Mouse (Mus musculus) liver, embryonic 13.5 days (tissue): ENCODE measurements around the gene Fibcd1. TPM values are rescaled to one million over a fixed set of nuclear protein-coding genes. Genes with fewer than 3 reads are reported as not detected.

Experiments
- ATAC-seq: fragments of 200-750 bp; cut with Nextera tagmentation; 2 replicates; pipeline ENCODE4 v1.8.0; 2017; ENCODE audit warnings: low read depth, mild to moderate bottlenecking, moderate number of reproducible peaks, moderate library complexity
- DNase-seq: peaks from one replicate; pipeline ENCODE4 v3.0.0; 2022
- H3K27ac ChIP-seq: fragments of 300-500 bp; sonication (generic); 2 replicates; pipeline ENCODE4 v1.5.1; 2015; ENCODE audit warnings: moderate library complexity, mild to moderate bottlenecking, inconsistent platforms
- H3K27me3 ChIP-seq: fragments of 300-500 bp; sonication (generic); 2 replicates; pipeline ENCODE4 v1.6.1; 2015; ENCODE audit warnings: mild to moderate bottlenecking, inconsistent platforms
- H3K36me3 ChIP-seq: fragments of 300-500 bp; sonication (generic); 2 replicates; pipeline ENCODE4 v1.6.1; 2015; ENCODE audit warnings: mild to moderate bottlenecking, inconsistent platforms
- H3K4me1 ChIP-seq: fragments of 300-500 bp; sonication (generic); replicated peaks from 2 replicates; pipeline ENCODE4 v1.6.1; 2015; ENCODE audit warnings: inconsistent platforms
- H3K4me2 ChIP-seq: fragments of 300-500 bp; sonication (generic); 2 replicates; pipeline ENCODE4 v1.6.1; 2015; ENCODE audit warnings: inconsistent platforms, mild to moderate bottlenecking, moderate library complexity
- H3K4me3 ChIP-seq: fragments of 300-500 bp; sonication (generic); replicated peaks from 2 replicates; pipeline ENCODE4 v1.5.1; 2015; ENCODE audit warnings: mild to moderate bottlenecking, inconsistent platforms
- H3K9ac ChIP-seq: fragments of 300-500 bp; sonication (generic); 2 replicates; pipeline ENCODE4 v1.6.1; 2015; ENCODE audit warnings: mild to moderate bottlenecking, inconsistent platforms
- H3K9me3 ChIP-seq: fragments of 300-500 bp; sonication (generic); replicated peaks from 2 replicates; pipeline ENCODE4 v1.6.1; 2016; ENCODE audit warnings: inconsistent platforms
- WGBS: fragments of 180-500 bp; shearing (Covaris S2); methylation state at CpG from one replicate; pipeline ENCODE4 v1.1.7; 2015; ENCODE audit not compliant: insufficient replicate concordance; 5-methylcytosine and 5-hydroxymethylcytosine counted together
- polyA plus RNA-seq: library from polyadenylated mRNA; unstranded; fragments of >200 nt; fragmentation: Nextera tagmentation; extraction: Ambion mirVana; gene quantifications from 2 replicates; pipeline ENCODE4 v1.2.1, GENCODE M21; 2015

The Fibcd1 gene
- polyA plus RNA-seq, 1 experiment from 2014 or later, result 0.03 TPM

DNA sequence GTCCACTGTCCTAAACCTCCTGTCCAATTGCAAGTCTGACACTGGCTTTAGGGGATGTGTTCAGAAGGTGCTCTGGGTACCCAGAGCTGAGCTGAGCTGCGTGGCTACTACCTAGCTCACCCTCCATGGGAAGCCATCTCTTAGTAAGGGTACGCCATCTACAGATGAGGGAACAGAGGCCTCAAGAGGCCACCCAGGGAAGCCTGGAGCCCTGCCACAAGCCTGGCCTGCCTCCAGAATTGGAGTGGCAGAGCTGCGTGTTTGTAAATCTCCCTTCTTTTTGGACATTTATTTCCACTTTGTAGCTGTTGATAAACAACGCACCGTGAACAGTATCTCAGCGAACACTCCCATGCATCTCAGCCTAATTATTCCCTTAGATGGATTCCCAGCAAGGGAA is 11.4 kb upstream of the Fibcd1 start:
- Histone ChIP-seq H3K4me3 (no peak overlapping the region), H3K9ac (no peak overlapping the region), H3K27ac (no peak overlapping the region), H3K36me3 (no peaks in the 10 kb centered on the region), H3K27me3 (peaks cover 10% of the 10 kb centered on the region; the same call in 1 of the 2 replicates), H3K9me3 (no peaks in the 10 kb centered on the region), H3K4me1 (peaks cover 8% of the 10 kb centered on the region), H3K4me2 (no peak overlapping the region)
- WGBS, result 61% methylated on average over 6 of the region's 6 CpGs
- ATAC-seq, result no peak
- DNase-seq, result no peak

DNA sequence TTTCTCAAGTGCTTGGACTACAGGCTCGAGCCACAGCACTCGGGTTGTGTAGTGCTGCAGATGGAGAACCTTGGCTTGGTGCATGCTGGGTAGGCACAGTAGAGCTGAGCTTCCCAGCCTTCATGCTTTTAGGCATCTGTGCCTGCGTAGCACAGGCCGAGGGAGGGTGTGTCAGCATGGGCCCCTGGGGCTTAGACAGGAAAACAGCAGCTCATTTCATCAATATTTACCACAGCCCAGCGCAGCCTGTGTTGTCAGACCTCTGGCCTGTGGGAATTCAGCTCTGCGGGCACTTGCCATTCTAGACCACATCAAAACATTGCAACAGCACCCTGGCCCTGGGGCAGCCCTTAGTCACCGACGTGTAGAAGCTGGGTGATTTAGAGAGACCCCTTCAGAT is 10.2 kb upstream of the Fibcd1 start:
- DNase-seq (no peak), ATAC-seq (0 out of 2 replicates have a peak, but pooled peaks have one; percentile 38)
- H3K36me3 ChIP-seq, result no peaks in the 10 kb centered on the region
- no peak overlapping the region for H3K27ac ChIP-seq
- 56% methylated on average over 8 of the region's 8 CpGs for WGBS
- H3K27me3 ChIP-seq, result peaks cover 10% of the 10 kb centered on the region; the same call in 1 of the 2 replicates
- no peak overlapping the region for H3K9ac ChIP-seq
- peaks cover 19% of the 10 kb centered on the region for H3K4me1 ChIP-seq
- H3K4me2 ChIP-seq, result no peak overlapping the region
- H3K4me3 ChIP-seq, result no peak overlapping the region
- H3K9me3 ChIP-seq, result no peaks in the 10 kb centered on the region

DNA sequence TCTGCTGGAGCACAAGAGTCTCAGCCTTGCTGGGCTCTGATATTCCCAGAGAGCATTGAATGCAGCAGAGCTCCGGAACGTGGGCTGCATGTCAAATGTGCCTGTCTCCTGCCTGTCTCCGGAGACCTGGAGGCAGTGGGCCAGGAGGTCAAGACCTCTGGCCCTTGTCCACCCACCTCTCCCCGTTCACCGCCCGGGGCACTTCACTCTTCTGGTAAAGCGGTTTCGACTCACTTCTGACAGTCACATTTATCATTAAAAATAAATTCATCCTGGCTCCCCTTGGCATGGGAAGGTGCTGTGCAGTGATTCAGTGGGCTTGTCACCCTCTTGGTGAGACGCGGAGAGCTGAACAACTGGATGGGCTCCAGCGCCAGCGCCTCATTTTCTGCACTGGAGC is 4.3 kb upstream of the Fibcd1 start:
- Histone ChIP-seq H3K4me3 (no peak overlapping the region), H3K4me2 (no peak overlapping the region), H3K27ac (no peak overlapping the region), H3K27me3 (peaks cover 32% of the 10 kb centered on the region), H3K36me3 (no peaks in the 10 kb centered on the region), H3K9ac (no peak overlapping the region), H3K4me1 (peaks cover 39% of the 10 kb centered on the region), H3K9me3 (no peaks in the 10 kb centered on the region)
- DNase-seq, result no peak
- no peak for ATAC-seq
- WGBS, result 69% methylated on average over 12 of the region's 12 CpGs

DNA sequence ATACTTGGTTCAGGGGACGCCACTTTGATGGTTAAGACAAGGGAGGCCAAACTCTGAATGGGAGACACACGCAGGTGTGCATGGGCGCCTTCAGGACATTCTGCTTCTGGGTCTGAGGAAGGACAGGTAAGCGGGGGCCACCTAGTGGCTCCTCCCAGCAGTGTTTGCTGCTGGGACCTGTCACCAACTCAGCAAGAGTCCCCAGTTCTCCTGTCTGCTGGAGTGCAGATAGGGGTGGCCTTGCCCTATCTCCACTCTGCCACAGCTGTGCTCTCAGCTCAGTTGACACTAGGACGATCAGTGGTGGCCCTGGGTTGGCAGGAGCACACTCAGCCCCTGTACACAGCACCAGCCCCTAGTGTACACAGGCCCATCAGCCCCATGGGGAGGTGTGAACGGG is 2.1 kb upstream of the Fibcd1 start:
- H3K27ac ChIP-seq, result no peak overlapping the region
- H3K9ac ChIP-seq, result no peak overlapping the region
- peak; percentile 82 for ATAC-seq
- no peak overlapping the region for H3K4me2 ChIP-seq
- H3K36me3 ChIP-seq, result no peaks in the 10 kb centered on the region
- peak; percentile 32 for DNase-seq
- no peaks in the 10 kb centered on the region for H3K9me3 ChIP-seq
- H3K4me1 ChIP-seq, result peaks cover 31% of the 10 kb centered on the region
- peaks cover 54% of the 10 kb centered on the region for H3K27me3 ChIP-seq
- no peak overlapping the region for H3K4me3 ChIP-seq
- WGBS, result 6% methylated on average over 6 of the region's 6 CpGs

DNA sequence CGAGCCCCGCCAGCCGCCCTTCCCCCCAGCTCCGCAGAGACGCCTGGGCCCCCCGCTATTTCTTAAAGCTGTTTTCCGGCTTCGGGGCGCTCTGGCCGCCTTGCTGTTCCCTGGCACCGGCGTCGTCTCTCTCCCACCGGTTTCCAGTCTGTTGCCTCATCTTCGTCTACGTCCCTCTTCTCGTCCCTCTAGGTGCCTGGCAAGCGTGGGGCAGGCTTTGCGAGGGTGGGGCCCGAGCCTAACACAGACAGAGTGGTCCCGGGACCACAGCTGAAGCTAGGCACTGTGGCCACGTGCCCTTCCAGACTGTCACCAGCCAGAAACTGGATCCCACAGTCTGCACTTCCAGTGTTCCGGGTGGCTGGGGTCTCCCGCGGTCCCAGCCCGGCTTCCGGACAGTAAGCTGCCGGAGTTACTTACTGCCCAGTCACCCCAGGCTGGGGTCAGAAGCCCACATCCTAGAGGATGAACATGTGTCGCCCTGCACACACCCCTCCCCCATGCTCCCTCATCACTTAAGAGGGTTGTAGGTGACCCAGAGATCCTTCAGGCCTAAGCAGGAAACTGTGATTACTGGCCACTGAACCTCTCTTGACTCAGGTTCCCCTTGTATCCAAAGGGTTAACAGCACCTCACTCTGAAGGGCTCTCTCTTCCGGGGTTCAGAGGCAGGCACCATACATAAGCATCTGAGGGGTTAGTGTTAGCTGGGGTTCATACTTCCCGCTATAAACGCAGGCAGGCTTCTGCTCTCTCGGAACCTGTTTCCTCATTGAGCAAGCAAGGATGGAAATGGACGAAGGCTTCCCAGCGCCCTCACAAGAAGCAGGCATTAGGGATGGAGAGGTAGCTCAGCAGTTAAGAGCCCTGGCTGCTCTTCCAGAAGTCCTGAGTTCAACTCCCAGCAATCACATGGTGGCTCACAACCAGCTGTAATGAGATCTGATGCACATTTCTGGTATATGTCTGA is 1.2 kb upstream of the Fibcd1 start:
- Histone ChIP-seq H3K36me3 (no peaks in the 10 kb centered on the region), H3K27ac (no peak overlapping the region), H3K4me3 (peak overlapping the region; percentile 48), H3K4me1 (peaks cover 29% of the 10 kb centered on the region), H3K27me3 (peaks cover 61% of the 10 kb centered on the region), H3K4me2 (peak overlapping the region; percentile 66), H3K9me3 (no peaks in the 10 kb centered on the region), H3K9ac (no peak overlapping the region)
- no peak for ATAC-seq
- no peak for DNase-seq
- WGBS, result 4% methylated on average over 35 of the region's 35 CpGs

DNA sequence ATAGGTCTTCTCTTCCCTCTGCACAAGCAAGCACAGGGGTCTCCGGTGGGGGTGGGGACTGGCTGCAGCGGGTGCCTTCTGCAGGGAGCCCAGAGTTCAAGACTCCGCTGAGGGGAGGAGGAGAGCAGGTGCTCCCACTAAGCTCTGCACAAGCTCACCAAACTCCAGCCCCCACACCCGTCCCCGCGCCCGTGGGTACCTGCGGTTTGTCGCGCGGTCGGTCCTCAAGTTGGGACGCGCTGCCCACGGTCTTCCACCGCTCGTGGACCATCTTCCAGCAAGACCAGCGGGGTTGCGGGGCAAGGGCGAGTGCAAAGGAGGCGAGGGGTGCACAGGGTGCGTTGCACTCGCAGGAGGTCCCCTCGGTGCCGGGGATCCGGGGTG is 301 bp downstream of the Fibcd1 start:
- no peaks in the 10 kb centered on the region for H3K9me3 ChIP-seq
- DNase-seq (no peak), ATAC-seq (no peak)
- WGBS, result 5% methylated on average over 25 of the region's 26 CpGs
- no peaks in the 10 kb centered on the region for H3K36me3 ChIP-seq
- H3K27me3 ChIP-seq, result peaks cover 73% of the 10 kb centered on the region
- peak overlapping the region; percentile 48 for H3K4me3 ChIP-seq
- no peak overlapping the region for H3K27ac ChIP-seq
- H3K4me1 ChIP-seq, result peaks cover 20% of the 10 kb centered on the region
- no peak overlapping the region; the same call in 1 of the 2 replicates for H3K9ac ChIP-seq
- peak overlapping the region; percentile 66 for H3K4me2 ChIP-seq

DNA sequence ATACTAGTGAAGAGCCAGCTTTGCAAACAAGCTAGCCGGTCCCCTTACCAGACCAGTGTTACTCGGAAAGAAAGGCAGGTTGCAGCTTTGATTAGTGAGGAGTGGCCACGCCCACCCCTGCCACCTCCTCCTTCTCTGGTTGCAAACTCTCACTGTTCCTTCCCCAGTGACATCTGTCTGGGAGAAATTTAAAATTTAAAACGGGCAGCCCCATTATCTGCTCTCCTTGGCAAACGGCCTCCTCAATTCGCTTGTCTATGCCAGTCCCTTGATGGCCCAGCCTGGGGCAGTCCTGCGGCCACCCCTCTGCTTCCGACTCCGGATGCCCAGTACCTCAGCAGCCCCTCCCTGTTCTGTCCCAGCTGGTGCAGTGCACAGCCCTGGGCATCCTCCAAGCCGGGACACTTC is 1.1 kb downstream of the Fibcd1 start:
- Histone ChIP-seq H3K4me1 (peaks cover 20% of the 10 kb centered on the region), H3K27me3 (peaks cover 80% of the 10 kb centered on the region)
- WGBS, result 8% methylated on average over 10 of the region's 10 CpGs

DNA sequence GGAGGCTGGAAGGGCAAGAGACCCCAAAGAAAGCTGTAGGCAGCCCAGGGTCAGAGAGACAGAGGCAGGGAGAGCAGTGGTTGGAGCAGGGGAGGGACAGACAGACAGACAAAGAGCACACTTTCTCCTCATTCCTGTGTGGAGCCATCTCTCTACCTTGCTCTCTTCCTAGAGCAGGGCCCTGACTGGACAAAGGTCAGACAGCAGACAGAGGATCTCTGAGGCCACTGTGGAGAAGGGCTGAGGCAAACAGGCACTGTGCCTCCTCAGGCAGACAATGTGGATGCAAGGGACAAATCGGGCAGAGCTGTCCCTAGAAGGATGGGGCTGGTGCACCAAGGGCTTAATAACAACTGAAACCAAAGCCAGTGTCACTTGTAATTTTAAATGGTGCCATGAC is 6.9 kb downstream of the Fibcd1 start:
- no peak for DNase-seq
- Histone ChIP-seq H3K27ac (no peak overlapping the region), H3K4me2 (no peak overlapping the region), H3K27me3 (peaks cover 58% of the 10 kb centered on the region), H3K9me3 (no peaks in the 10 kb centered on the region), H3K4me3 (no peak overlapping the region), H3K36me3 (no peaks in the 10 kb centered on the region), H3K9ac (no peak overlapping the region), H3K4me1 (0 out of 2 replicates have a peak, but pooled peaks cover 5% of the 10 kb centered on the region)
- WGBS, result 33% methylated on average over 1 of the region's 1 CpGs
- no peak for ATAC-seq

More for the DNA sequence above, 1.1 kb downstream of the Fibcd1 start:
- no peaks in the 10 kb centered on the region for H3K9me3 ChIP-seq
- no peaks in the 10 kb centered on the region for H3K36me3 ChIP-seq
- no peak for DNase-seq
- no peak overlapping the region for H3K4me3 ChIP-seq
- no peak overlapping the region for H3K9ac ChIP-seq
- no peak overlapping the region for H3K27ac ChIP-seq
- ATAC-seq, result no peak
- H3K4me2 ChIP-seq, result no peak overlapping the region

DNA sequence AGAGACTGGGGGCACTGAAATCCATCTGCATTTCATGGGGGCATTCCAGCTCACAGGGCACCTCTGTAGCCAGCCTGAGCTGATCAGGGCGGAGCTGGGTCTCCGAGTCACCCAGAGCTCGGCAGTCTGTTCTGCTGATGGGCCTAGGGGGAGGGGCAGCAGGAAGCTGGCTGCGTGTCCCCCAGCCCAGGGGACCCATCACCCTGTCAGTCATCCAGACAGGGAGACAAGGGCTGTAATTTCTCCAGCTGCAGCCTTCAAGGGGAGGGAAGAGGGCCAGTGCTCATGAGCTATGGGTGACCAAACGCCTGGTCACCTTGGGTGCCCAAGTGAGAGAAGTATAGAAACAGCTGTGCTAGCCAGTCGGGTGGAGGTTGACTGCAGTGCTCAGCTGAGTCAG is 8.8 kb downstream of the Fibcd1 start:
- Histone ChIP-seq H3K4me1 (0 out of 2 replicates have a peak, but pooled peaks cover 5% of the 10 kb centered on the region), H3K27ac (no peak overlapping the region), H3K27me3 (peaks cover 48% of the 10 kb centered on the region), H3K9me3 (no peaks in the 10 kb centered on the region), H3K9ac (no peak overlapping the region), H3K36me3 (no peaks in the 10 kb centered on the region), H3K4me2 (no peak overlapping the region), H3K4me3 (no peak overlapping the region)
- ATAC-seq (no peak), DNase-seq (no peak)
- 24% methylated on average over 6 of the region's 6 CpGs for WGBS

DNA sequence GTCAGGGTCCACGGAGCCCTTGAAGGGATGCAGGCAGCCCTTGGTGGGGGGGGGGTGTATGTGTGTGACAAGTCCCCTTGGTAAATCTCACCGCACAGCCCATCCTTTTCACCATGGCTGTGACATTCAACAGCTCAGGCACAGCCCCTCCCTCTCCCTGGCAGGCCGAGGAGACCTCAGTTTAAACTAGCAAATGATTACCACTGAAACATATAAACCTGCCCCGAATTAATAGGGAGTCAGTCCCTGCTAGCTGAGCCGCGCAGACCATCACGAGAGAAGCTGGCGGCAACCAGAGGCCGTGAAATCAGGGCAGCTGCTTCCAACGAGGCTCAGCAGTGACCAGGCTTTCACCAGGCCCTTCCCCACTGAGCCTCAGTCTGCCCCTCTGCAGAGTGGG is 9.7 kb downstream of the Fibcd1 start:
- no peak overlapping the region for H3K4me2 ChIP-seq
- ATAC-seq, result no peak
- H3K27me3 ChIP-seq, result peaks cover 41% of the 10 kb centered on the region
- H3K4me1 ChIP-seq, result 0 out of 2 replicates have a peak, but pooled peaks cover 5% of the 10 kb centered on the region
- H3K9me3 ChIP-seq, result no peaks in the 10 kb centered on the region
- WGBS, result 67% methylated on average over 10 of the region's 10 CpGs
- DNase-seq, result no peak
- no peak overlapping the region for H3K4me3 ChIP-seq
- H3K9ac ChIP-seq, result no peak overlapping the region
- no peaks in the 10 kb centered on the region for H3K36me3 ChIP-seq
- H3K27ac ChIP-seq, result no peak overlapping the region

DNA sequence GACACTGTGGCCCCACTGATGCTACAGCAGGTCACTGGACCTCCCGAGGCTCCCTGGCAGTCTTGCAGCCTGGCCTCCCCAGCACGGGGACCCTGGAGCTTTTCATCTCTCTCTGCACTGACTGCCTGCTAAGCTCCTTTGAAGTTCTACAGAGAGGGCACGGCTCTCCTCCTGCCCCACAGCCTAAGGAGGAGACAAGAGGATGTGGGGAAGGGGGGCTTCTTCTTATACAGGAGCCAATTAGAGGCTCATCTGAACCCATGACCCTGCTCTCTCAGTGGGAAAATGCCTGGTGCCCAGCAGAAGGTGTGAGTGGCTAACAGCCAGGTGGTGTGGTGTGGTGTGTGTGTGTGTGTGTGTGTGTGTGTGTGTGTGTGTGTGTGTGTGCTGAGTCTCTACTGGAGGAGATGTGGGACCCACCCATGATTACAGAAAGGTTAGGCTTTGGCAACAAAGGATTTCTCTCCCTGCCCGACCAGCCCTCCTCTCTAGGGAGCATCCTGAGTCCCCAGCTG is 17.4 kb downstream of the Fibcd1 start:
- ATAC-seq, result no peak
- H3K4me1 ChIP-seq, result peaks cover 8% of the 10 kb centered on the region

More for the DNA sequence above, 17.4 kb downstream of the Fibcd1 start:
- no peak overlapping the region for H3K4me2 ChIP-seq
- DNase-seq, result no peak
- no peak overlapping the region for H3K27ac ChIP-seq
- no peak overlapping the region for H3K4me3 ChIP-seq
- H3K9ac ChIP-seq, result no peak overlapping the region
- no peaks in the 10 kb centered on the region for H3K36me3 ChIP-seq
- H3K27me3 ChIP-seq, result peaks cover 15% of the 10 kb centered on the region
- WGBS, result 26% methylated on average over 4 of the region's 4 CpGs
- H3K9me3 ChIP-seq, result no peaks in the 10 kb centered on the region
